Mouse (Mus musculus): ENCODE measurements around the gene Kat6b. TPM values are rescaled to one million over a fixed set of nuclear protein-coding genes. Genes with fewer than 3 reads are reported as not detected.
"Not testable (repeated sequence)": the region's sequence is repeated elsewhere in the genome, so short reads cannot be mapped to it uniquely, and the experiment has no call there.

The Kat6b gene
- polyA plus RNA-seq, 1 experiment from 2014 or later: 23.7 TPM

- Histone ChIP-seq H3K4me3 (no peak overlapping the region), H3K36me3 (replicated peaks) (no peaks in the 10 kb centered on the region), H3K4me1 (no peaks in the 10 kb centered on the region), H3K9me3 (no peaks in the 10 kb centered on the region), H3K27me3 (replicated peaks) (no peaks in the 10 kb centered on the region), H3K4me2 (no peak overlapping the region), H3K27ac (no peak overlapping the region), H3K9ac (no peak overlapping the region)
- 93% methylated on average over 6 of the region's 6 CpGs for WGBS
- no peak for ATAC-seq (replicated peaks)
These were observed 30.2 kb downstream of the Kat6b start for GRCm38 (mm10) chr14:21511438-21511837.

- H3K4me1 ChIP-seq: peaks cover 10% of the 10 kb centered on the region
- H3K27ac ChIP-seq: no peak overlapping the region
- no peak overlapping the region for H3K4me2 ChIP-seq
- H3K9me3 ChIP-seq: no peaks in the 10 kb centered on the region
- H3K36me3 ChIP-seq (replicated peaks): peaks cover 10% of the 10 kb centered on the region; the same call in 1 of the 2 replicates
- ATAC-seq (replicated peaks): no peak
- H3K27me3 ChIP-seq (replicated peaks): no peaks in the 10 kb centered on the region
- no peak overlapping the region for H3K4me3 ChIP-seq
- 95% methylated on average over 5 of the region's 5 CpGs for WGBS
- H3K9ac ChIP-seq: no peak overlapping the region
These were observed 34.3 kb downstream of the Kat6b start for GRCm38 (mm10) chr14:21515505-21515904.

GRCm38 (mm10) chr14:21519307-21519706 lies 38.1 kb downstream of the Kat6b start:
- Histone ChIP-seq H3K4me3 (no peak overlapping the region), H3K4me1 (peaks cover 34% of the 10 kb centered on the region), H3K36me3 (replicated peaks) (peaks cover 10% of the 10 kb centered on the region; the same call in 1 of the 2 replicates), H3K4me2 (no peak overlapping the region), H3K9ac (no peak overlapping the region), H3K9me3 (no peaks in the 10 kb centered on the region), H3K27me3 (replicated peaks) (no peaks in the 10 kb centered on the region), H3K27ac (no peak overlapping the region)
- 79% methylated on average over 3 of the region's 3 CpGs for WGBS
- ATAC-seq (replicated peaks): no peak

GRCm38 (mm10) chr14:21520496-21520895 lies 39.3 kb downstream of the Kat6b start:
- Histone ChIP-seq H3K36me3 (replicated peaks) (peaks cover 10% of the 10 kb centered on the region; the same call in 1 of the 2 replicates), H3K27me3 (replicated peaks) (no peaks in the 10 kb centered on the region), H3K27ac (peak overlapping the region; percentile 24; the same call in 1 of the 2 replicates), H3K4me1 (peaks cover 39% of the 10 kb centered on the region), H3K9me3 (no peaks in the 10 kb centered on the region), H3K9ac (no peak overlapping the region), H3K4me3 (no peak overlapping the region), H3K4me2 (no peak overlapping the region)
- ATAC-seq (replicated peaks): no peak
- WGBS: 88% methylated on average over 7 of the region's 7 CpGs

GRCm38 (mm10) chr14:21521496-21521895 lies 40.3 kb downstream of the Kat6b start:
- not testable (repeated sequence) for H3K36me3 ChIP-seq (replicated peaks); H3K27ac ChIP-seq; H3K9me3 ChIP-seq; ATAC-seq (replicated peaks); H3K9ac ChIP-seq; H3K27me3 ChIP-seq (replicated peaks); H3K4me3 ChIP-seq; H3K4me2 ChIP-seq
- peaks cover 45% of the 10 kb centered on the region for H3K4me1 ChIP-seq
- 91% methylated on average over 4 of the region's 4 CpGs for WGBS

GRCm38 (mm10) chr14:21522312-21522978 lies 41.2 kb downstream of the Kat6b start:
- no peak overlapping the region for H3K4me2 ChIP-seq
- H3K4me3 ChIP-seq: no peak overlapping the region
- WGBS: 89% methylated on average over 16 of the region's 16 CpGs
- H3K27ac ChIP-seq: no peak overlapping the region
- no peaks in the 10 kb centered on the region for H3K36me3 ChIP-seq (replicated peaks)
- no peaks in the 10 kb centered on the region for H3K9me3 ChIP-seq
- H3K27me3 ChIP-seq (replicated peaks): no peaks in the 10 kb centered on the region
- no peak overlapping the region for H3K9ac ChIP-seq
- H3K4me1 ChIP-seq: peaks cover 48% of the 10 kb centered on the region
- ATAC-seq (replicated peaks): no peak

- Histone ChIP-seq H3K36me3 (replicated peaks) (no peaks in the 10 kb centered on the region), H3K4me2 (no peak overlapping the region), H3K27ac (peak overlapping the region; percentile 57; the same call in 1 of the 2 replicates), H3K9ac (no peak overlapping the region), H3K4me3 (no peak overlapping the region), H3K27me3 (replicated peaks) (no peaks in the 10 kb centered on the region), H3K9me3 (no peaks in the 10 kb centered on the region), H3K4me1 (peaks cover 55% of the 10 kb centered on the region)
- 51% methylated on average over 9 of the region's 9 CpGs for WGBS
- ATAC-seq (replicated peaks): no peak
These were observed 42.0 kb downstream of the Kat6b start for GRCm38 (mm10) chr14:21523234-21523633.

- no peaks in the 10 kb centered on the region for H3K9me3 ChIP-seq
These were observed 42.7 kb downstream of the Kat6b start for GRCm38 (mm10) chr14:21523851-21524441.

GRCm38 (mm10) chr14:21525674-21526073 lies 44.4 kb downstream of the Kat6b start:
- H3K27me3 ChIP-seq (replicated peaks): no peaks in the 10 kb centered on the region
- H3K4me1 ChIP-seq: peaks cover 43% of the 10 kb centered on the region
- H3K9ac ChIP-seq: no peak overlapping the region
- no peak overlapping the region for H3K4me2 ChIP-seq
- no peak overlapping the region for H3K27ac ChIP-seq
- ATAC-seq (replicated peaks): no peak
- WGBS: 51% methylated on average over 4 of the region's 4 CpGs
- H3K4me3 ChIP-seq: no peak overlapping the region
- no peaks in the 10 kb centered on the region for H3K9me3 ChIP-seq
- no peaks in the 10 kb centered on the region for H3K36me3 ChIP-seq (replicated peaks)

More at GRCm38 (mm10) chr14:21523851-21524441, 42.7 kb downstream of the Kat6b start:
- peak overlapping the region; percentile 57 for H3K27ac ChIP-seq
- 0 out of 2 replicates have a peak, but pooled peaks have one; percentile 61 for ATAC-seq (replicated peaks)
- H3K4me1 ChIP-seq: peaks cover 55% of the 10 kb centered on the region
- H3K4me3 ChIP-seq: no peak overlapping the region
- no peaks in the 10 kb centered on the region for H3K27me3 ChIP-seq (replicated peaks)
- 20% methylated on average over 3 of the region's 3 CpGs for WGBS
- no peaks in the 10 kb centered on the region for H3K36me3 ChIP-seq (replicated peaks)
- no peak overlapping the region for H3K4me2 ChIP-seq
- no peak overlapping the region for H3K9ac ChIP-seq

- peaks cover 23% of the 10 kb centered on the region for H3K4me1 ChIP-seq
- no peak for ATAC-seq (replicated peaks)
- no peak overlapping the region for H3K27ac ChIP-seq
- no peak overlapping the region for H3K4me2 ChIP-seq
- H3K36me3 ChIP-seq (replicated peaks): no peaks in the 10 kb centered on the region
- 27% methylated on average over 4 of the region's 4 CpGs for WGBS
- no peak overlapping the region for H3K9ac ChIP-seq
- no peak overlapping the region for H3K4me3 ChIP-seq
- H3K9me3 ChIP-seq: no peaks in the 10 kb centered on the region
- no peaks in the 10 kb centered on the region for H3K27me3 ChIP-seq (replicated peaks)
These were observed 52.3 kb downstream of the Kat6b start for GRCm38 (mm10) chr14:21533566-21533965.

- no peak for ATAC-seq (replicated peaks)
These were observed 52.8 kb downstream of the Kat6b start for GRCm38 (mm10) chr14:21534066-21534465.

GRCm38 (mm10) chr14:21534542-21535272 lies 53.5 kb downstream of the Kat6b start:
- Histone ChIP-seq H3K9me3 (no peaks in the 10 kb centered on the region), H3K4me1 (peaks cover 23% of the 10 kb centered on the region), H3K27me3 (replicated peaks) (no peaks in the 10 kb centered on the region), H3K4me2 (no peak overlapping the region), H3K9ac (no peak overlapping the region), H3K4me3 (no peak overlapping the region), H3K27ac (peak overlapping the region; percentile 24; the same call in 1 of the 2 replicates), H3K36me3 (replicated peaks) (no peaks in the 10 kb centered on the region)
- ATAC-seq (replicated peaks): peak; percentile 58
- WGBS: 41% methylated on average over 11 of the region's 11 CpGs

More at GRCm38 (mm10) chr14:21534066-21534465, 52.8 kb downstream of the Kat6b start:
- no peaks in the 10 kb centered on the region for H3K9me3 ChIP-seq
- H3K27me3 ChIP-seq (replicated peaks): no peaks in the 10 kb centered on the region
- H3K27ac ChIP-seq: peak overlapping the region; percentile 24; the same call in 1 of the 2 replicates
- H3K9ac ChIP-seq: no peak overlapping the region
- no peak overlapping the region for H3K4me3 ChIP-seq
- no peaks in the 10 kb centered on the region for H3K36me3 ChIP-seq (replicated peaks)
- H3K4me2 ChIP-seq: no peak overlapping the region
- 39% methylated on average over 2 of the region's 2 CpGs for WGBS
- peaks cover 23% of the 10 kb centered on the region for H3K4me1 ChIP-seq
